Mouse (Mus musculus): ENCODE measurements around the gene Gtpbp3. TPM values are rescaled to one million over a fixed set of nuclear protein-coding genes. Genes with fewer than 3 reads are reported as not detected.

Gene Gtpbp3
- 13.2 and 14.7 TPM in 2 replicates for polyA plus RNA-seq (2016; fragmentation: Nextera tagmentation; extraction: Ambion mirVana)

DNA sequence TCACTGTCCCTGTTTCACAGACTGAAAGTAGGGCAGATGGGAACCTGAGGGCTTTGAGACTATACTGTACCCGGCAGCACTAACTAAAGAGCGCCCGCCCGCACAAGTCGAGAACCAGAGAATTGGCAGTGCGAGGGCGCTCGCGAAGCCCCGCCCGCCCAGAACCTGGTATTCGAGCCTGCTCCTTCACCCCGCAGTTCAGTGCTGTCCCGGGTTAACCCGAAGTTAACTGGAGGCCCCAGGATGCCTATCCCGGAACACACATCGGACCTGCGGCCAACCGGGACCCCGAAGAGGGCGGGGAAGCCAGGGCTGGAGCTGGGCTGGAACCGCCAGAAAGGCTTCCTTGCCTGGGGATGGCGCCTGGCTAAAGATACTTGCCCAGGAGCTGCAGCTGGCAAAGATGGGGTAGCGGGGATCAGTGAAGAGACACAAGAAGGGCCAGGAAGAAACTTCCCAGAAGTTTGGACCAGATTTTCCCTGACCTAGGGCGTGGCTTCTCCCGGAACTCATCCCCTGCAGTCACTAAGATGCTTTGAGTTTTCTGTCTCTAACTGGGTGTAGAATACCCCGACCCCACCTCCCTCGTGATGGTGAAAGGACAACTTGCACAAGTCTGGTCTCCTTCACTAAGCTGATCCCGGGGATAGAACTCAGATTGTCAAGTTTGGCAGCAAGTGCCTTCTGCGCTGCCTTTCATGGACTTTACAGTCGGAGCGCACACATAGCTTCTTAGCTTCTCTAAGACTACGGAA is at the start of gene Gtpbp3:
Gene Gtpbp3 (plus strand): TSS at position 413 of the 755 bp plus-strand sequence.
- peaks cover 37% of the 10 kb centered on the region for H3K4me1 ChIP-seq
- H3K27me3 ChIP-seq (ENCODE audit: insufficient read depth, poor library complexity, severe bottlenecking) = peaks cover 17% of the 10 kb centered on the region
- peak within 1 kb of the TSS; percentile 84 for H3K4me3 ChIP-seq
- DNase-seq (ENCODE audit: low spot score) = no peak
- under 1% methylated on average over 33 of the region's 33 CpGs for WGBS
- H3K27ac ChIP-seq = peak within 1 kb of the TSS; percentile 94
- peaks cover 31% of the 10 kb centered on the region for H3K36me3 ChIP-seq
- H3K9me3 ChIP-seq = no peaks in the 10 kb centered on the region

GRCm38 (mm10) chr8:71441404-71441803 is 46.5 kb upstream of the Gtpbp3 start:
- Histone ChIP-seq H3K9me3 (no peaks in the 10 kb centered on the region), H3K4me3 (no peak overlapping the region), H3K36me3 (no peaks in the 10 kb centered on the region), H3K27me3 (ENCODE audit: insufficient read depth, poor library complexity, severe bottlenecking) (peaks cover 22% of the 10 kb centered on the region), H3K4me1 (no peaks in the 10 kb centered on the region), H3K27ac (no peak overlapping the region)
- WGBS = 0% methylated on average over 7 of the region's 7 CpGs
- no peak for DNase-seq (ENCODE audit: low spot score)

DNA sequence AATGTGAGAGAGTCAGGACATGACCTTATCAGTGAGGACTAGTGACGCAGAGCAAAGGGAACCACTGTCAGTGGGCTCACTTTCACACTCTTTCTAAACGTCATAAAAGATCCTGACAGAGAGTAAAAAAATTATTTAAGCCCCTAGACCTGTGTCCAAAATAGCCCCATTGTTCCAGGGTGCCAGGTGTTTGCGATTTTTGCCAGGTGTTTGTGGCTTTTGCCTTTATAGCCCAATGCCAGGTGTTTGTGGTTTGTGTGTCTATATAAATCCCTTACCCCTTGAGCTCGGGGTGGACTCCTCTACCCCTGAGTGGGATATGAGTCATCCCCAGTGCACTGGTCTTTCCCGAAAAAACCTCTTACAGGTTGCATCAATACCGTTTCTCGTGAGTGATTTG is 42.8 kb upstream of the Gtpbp3 start:
- no peak overlapping the region for H3K27ac ChIP-seq
- WGBS = 84% methylated on average over 7 of the region's 7 CpGs
- no peak overlapping the region for H3K4me3 ChIP-seq
- no peak for DNase-seq (ENCODE audit: low spot score)
- no peaks in the 10 kb centered on the region for H3K9me3 ChIP-seq
- peaks cover 22% of the 10 kb centered on the region for H3K27me3 ChIP-seq (ENCODE audit: insufficient read depth, poor library complexity, severe bottlenecking)
- H3K4me1 ChIP-seq = no peaks in the 10 kb centered on the region
- H3K36me3 ChIP-seq = no peaks in the 10 kb centered on the region

GRCm38 (mm10) chr8:71451337-71451736 is 36.6 kb upstream of the Gtpbp3 start:
- Histone ChIP-seq H3K4me1 (no peaks in the 10 kb centered on the region), H3K36me3 (no peaks in the 10 kb centered on the region), H3K27me3 (ENCODE audit: insufficient read depth, poor library complexity, severe bottlenecking) (peaks cover 25% of the 10 kb centered on the region; the same call in 1 of the 2 replicates), H3K9me3 (no peaks in the 10 kb centered on the region), H3K4me3 (no peak overlapping the region), H3K27ac (no peak overlapping the region)
- no peak for DNase-seq (ENCODE audit: low spot score)
- 60% methylated on average over 4 of the region's 4 CpGs for WGBS

GRCm38 (mm10) chr8:71451777-71452176 is 36.1 kb upstream of the Gtpbp3 start:
- Histone ChIP-seq H3K36me3 (peaks cover 2% of the 10 kb centered on the region), H3K27me3 (ENCODE audit: insufficient read depth, poor library complexity, severe bottlenecking) (peaks cover 29% of the 10 kb centered on the region; the same call in 1 of the 2 replicates), H3K27ac (no peak overlapping the region), H3K4me1 (peaks cover 2% of the 10 kb centered on the region; the same call in 1 of the 2 replicates), H3K4me3 (no peak overlapping the region), H3K9me3 (no peaks in the 10 kb centered on the region)
- 50% methylated on average over 11 of the region's 11 CpGs for WGBS
- peak; percentile 73 for DNase-seq (ENCODE audit: low spot score)

- 70% methylated on average over 2 of the region's 2 CpGs for WGBS
- no peak for DNase-seq (ENCODE audit: low spot score)
- peaks cover 8% of the 10 kb centered on the region for H3K4me1 ChIP-seq
These were observed 35.2 kb upstream of the Gtpbp3 start for GRCm38 (mm10) chr8:71452669-71453068.

GRCm38 (mm10) chr8:71454668-71455067 is 33.2 kb upstream of the Gtpbp3 start:
- WGBS = 75% methylated on average over 8 of the region's 8 CpGs
- DNase-seq (ENCODE audit: low spot score) = no peak
- Histone ChIP-seq H3K9me3 (no peaks in the 10 kb centered on the region; the same call in 1 of the 2 replicates), H3K27me3 (ENCODE audit: insufficient read depth, poor library complexity, severe bottlenecking) (peaks cover 52% of the 10 kb centered on the region; the same call in 1 of the 2 replicates), H3K27ac (no peak overlapping the region), H3K36me3 (peaks cover 29% of the 10 kb centered on the region), H3K4me3 (no peak overlapping the region), H3K4me1 (peaks cover 8% of the 10 kb centered on the region)

More at GRCm38 (mm10) chr8:71452669-71453068, 35.2 kb upstream of the Gtpbp3 start:
- Histone ChIP-seq H3K4me3 (no peak overlapping the region), H3K9me3 (no peaks in the 10 kb centered on the region; the same call in 1 of the 2 replicates), H3K36me3 (peaks cover 11% of the 10 kb centered on the region), H3K27me3 (ENCODE audit: insufficient read depth, poor library complexity, severe bottlenecking) (peaks cover 38% of the 10 kb centered on the region; the same call in 1 of the 2 replicates), H3K27ac (no peak overlapping the region)

- H3K27ac ChIP-seq = no peak overlapping the region
- 29% methylated on average over 22 of the region's 22 CpGs for WGBS
- peaks cover 62% of the 10 kb centered on the region for H3K27me3 ChIP-seq (ENCODE audit: insufficient read depth, poor library complexity, severe bottlenecking)
- DNase-seq (ENCODE audit: low spot score) = peak; percentile 77
- H3K4me3 ChIP-seq = 0 out of 2 replicates have a peak overlapping the region, but pooled peaks have one; percentile 28
- H3K36me3 ChIP-seq = peaks cover 43% of the 10 kb centered on the region
- peaks cover 16% of the 10 kb centered on the region for H3K4me1 ChIP-seq
- H3K9me3 ChIP-seq = no peaks in the 10 kb centered on the region; the same call in 1 of the 2 replicates
These were observed 31.0 kb upstream of the Gtpbp3 start for GRCm38 (mm10) chr8:71456906-71457305.

DNA sequence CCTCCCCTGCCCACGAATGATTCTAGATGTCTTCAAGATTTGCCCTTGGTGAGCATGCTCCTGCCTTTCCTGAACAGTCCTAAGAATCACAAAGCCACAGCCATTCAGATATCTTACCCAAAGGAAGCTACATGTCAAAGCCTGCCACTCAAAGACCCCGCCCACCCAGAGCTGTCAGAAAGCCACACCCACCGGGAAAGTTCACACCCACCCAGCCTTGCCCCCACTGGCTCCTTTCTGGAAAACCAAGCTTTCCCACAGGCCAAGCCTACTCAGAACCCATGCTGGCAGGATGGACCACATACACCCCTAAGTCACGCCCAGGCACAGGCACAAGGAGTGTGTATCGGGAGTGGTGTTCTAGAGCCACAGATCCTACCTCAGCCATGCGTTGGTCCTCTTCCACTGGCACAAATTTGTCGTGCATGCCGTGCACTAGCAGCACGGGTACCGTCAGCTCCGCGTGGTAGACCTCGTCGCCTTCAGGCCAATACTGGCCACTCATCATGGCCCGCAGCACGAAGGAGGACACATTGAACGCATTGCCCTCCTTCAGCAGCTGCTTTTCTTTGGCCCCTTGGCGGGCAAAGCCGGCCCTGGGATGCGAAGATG is 30.1 kb upstream of the Gtpbp3 start:
- Histone ChIP-seq H3K4me3 (no peak overlapping the region), H3K27me3 (ENCODE audit: insufficient read depth, poor library complexity, severe bottlenecking) (peaks cover 61% of the 10 kb centered on the region), H3K36me3 (peaks cover 43% of the 10 kb centered on the region), H3K4me1 (peaks cover 23% of the 10 kb centered on the region), H3K27ac (no peak overlapping the region), H3K9me3 (no peaks in the 10 kb centered on the region; the same call in 1 of the 2 replicates)
- peak; percentile 72 for DNase-seq (ENCODE audit: low spot score)
- WGBS = 74% methylated on average over 20 of the region's 20 CpGs

GRCm38 (mm10) chr8:71460716-71461115 is 27.2 kb upstream of the Gtpbp3 start:
- DNase-seq (ENCODE audit: low spot score) = no peak
- peaks cover 47% of the 10 kb centered on the region for H3K4me1 ChIP-seq
- H3K27me3 ChIP-seq (ENCODE audit: insufficient read depth, poor library complexity, severe bottlenecking) = peaks cover 52% of the 10 kb centered on the region
- H3K4me3 ChIP-seq = no peak overlapping the region
- H3K9me3 ChIP-seq = no peaks in the 10 kb centered on the region; the same call in 1 of the 2 replicates
- H3K27ac ChIP-seq = no peak overlapping the region
- peaks cover 43% of the 10 kb centered on the region for H3K36me3 ChIP-seq
- 90% methylated on average over 6 of the region's 6 CpGs for WGBS

- Histone ChIP-seq H3K4me1 (peaks cover 49% of the 10 kb centered on the region), H3K27ac (no peak overlapping the region), H3K27me3 (ENCODE audit: insufficient read depth, poor library complexity, severe bottlenecking) (peaks cover 47% of the 10 kb centered on the region), H3K36me3 (peaks cover 48% of the 10 kb centered on the region), H3K4me3 (peak overlapping the region; percentile 30), H3K9me3 (no peaks in the 10 kb centered on the region; the same call in 1 of the 2 replicates)
- WGBS = 59% methylated on average over 47 of the region's 47 CpGs
- no peak for DNase-seq (ENCODE audit: low spot score)
These were observed 26.6 kb upstream of the Gtpbp3 start for GRCm38 (mm10) chr8:71461152-71461840.

DNA sequence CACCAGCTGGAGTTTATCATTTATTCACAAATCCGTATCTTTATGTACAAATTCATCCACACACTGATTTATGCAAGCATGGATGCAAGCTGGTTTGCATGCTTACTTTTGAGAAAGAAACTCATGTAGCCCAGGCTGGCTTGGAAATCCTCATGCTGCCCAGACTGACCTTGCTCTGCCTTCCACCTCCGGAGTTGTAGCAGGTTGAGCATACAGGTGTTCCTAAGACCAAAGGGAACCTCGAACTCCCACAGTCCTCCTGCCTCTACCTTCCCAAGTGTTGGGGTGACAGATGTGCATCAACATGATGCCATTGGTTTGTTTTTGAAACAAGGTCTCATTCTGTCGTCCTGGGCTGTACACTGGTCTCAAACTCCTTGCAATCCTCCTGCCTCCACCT is 25.7 kb upstream of the Gtpbp3 start:
- peaks cover 38% of the 10 kb centered on the region for H3K27me3 ChIP-seq (ENCODE audit: insufficient read depth, poor library complexity, severe bottlenecking)
- WGBS = 70% methylated on average over 4 of the region's 4 CpGs
- no peak for DNase-seq (ENCODE audit: low spot score)
- H3K4me3 ChIP-seq = peak overlapping the region; percentile 86
- no peak overlapping the region for H3K27ac ChIP-seq
- H3K36me3 ChIP-seq = peaks cover 46% of the 10 kb centered on the region
- no peaks in the 10 kb centered on the region for H3K9me3 ChIP-seq
- peaks cover 44% of the 10 kb centered on the region for H3K4me1 ChIP-seq

Data from heart, embryonic 10.5 days (tissue).